Mouse (Mus musculus): ENCODE data around the gene Uncx. TPM values are rescaled to one million over a fixed set of nuclear protein-coding genes. Genes with fewer than 3 reads are reported as not detected.
"Not testable (repeated sequence)": the region's sequence is repeated elsewhere in the genome, so short reads cannot be mapped to it uniquely, and the experiment has no call there.

Uncx gene
- polyA plus RNA-seq, 1 experiment = not detected

GRCm38 (mm10) chr5:139561363-139562001 is 18.2 kb downstream of the Uncx start:
- no peak for DNase-seq (ENCODE audit: low spot score)

DNA sequence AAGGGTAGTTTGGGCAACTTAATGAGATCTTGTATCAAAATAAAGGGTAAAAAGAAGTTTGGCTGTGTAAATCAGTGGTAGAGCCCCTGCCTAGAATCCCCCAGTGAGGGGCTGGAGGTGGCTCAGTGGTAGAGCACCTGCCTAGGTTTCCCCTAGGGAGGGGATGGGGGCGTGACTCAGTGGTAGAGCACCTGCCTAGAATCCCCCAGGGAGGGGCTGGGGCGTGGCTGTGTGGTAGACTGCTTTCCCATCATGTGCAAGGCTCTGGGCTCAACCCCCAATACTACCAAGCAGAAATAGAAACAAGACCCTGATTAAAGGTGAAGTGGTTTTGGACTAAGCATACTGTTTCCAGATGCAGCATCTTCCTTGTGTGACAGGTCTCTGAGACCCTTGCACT is 21.4 kb downstream of the Uncx start:
- DNase-seq (ENCODE audit: low spot score) = no peak

DNA sequence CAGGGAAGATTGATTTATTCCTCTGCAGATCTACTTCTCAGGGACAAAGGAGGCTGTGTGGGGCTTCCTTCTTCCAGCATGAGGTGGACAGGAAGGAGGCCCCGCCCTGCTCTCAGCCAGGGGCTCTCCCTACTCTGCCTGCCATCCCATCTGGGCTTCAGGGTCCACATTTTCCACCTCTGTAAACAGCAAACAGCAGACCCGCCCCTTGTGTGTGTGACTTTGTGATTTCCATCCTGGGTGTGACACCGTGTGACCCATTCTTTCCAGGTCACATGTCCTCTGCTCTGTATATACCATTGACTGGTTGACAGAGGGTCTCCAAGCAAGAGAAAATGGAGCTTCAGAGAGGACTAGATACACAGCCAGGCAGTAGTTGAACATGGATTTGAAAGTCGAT is 22.2 kb downstream of the Uncx start:
- DNase-seq (ENCODE audit: low spot score) = no peak

GRCm38 (mm10) chr5:139566640-139567399 is 23.5 kb downstream of the Uncx start:
- DNase-seq (ENCODE audit: low spot score) = no peak

DNA sequence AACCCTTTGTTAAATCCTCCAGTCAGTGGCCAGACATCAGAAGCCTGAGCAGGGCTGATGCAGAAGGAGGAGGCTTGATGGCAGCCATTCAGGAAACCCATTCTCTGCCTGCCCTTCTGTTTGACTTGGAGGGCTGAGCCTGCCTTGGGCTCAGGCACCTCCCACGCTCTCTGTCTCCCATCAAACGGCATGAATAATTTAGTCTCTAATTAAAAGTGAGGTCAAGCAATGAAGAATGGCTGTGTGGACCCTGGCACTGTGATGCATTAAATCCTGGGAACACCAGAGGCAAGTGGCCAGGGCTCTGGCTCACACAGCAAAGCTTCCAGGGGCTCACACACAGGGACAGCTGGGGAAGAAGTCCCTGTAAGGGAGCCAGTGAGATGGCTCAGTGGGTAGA is 24.8 kb downstream of the Uncx start:
- DNase-seq (ENCODE audit: low spot score) = no peak

- DNase-seq (ENCODE audit: low spot score) = no peak
Measured at GRCm38 (mm10) chr5:139572526-139572925, 29.2 kb downstream of the Uncx start.

DNA sequence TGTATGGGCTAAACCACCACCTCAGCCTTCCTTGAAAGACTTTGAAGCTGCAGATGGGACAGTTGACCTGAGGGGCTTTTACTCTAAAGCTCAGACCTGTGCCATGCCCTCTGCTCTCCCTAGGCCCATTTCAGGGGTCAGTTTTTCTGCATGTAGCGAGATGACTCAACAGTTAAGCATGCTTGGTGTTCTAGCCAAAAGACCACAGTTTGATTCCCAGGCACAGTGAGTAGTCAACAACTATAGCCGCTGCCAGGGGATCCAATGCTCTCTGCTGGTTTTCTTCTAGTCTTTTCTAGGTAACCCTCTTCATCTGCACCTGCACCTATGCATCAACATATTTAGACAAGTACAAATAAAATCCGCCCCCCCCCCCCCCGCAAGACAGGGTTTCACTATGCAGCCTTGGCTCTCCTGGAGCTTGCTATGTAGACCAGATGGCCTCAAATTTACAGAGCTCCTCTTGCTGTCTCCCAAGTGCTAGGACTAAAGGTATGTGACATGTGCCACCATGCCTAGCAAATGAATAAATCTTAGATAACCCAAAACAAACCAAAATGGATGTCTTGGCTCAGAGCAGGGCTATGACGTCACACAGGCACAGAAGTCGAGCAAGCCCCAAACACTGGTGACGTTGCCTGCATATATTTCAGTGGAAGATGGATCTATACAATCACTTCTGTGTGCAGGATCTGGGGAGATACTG is 30.5 kb downstream of the Uncx start:
- DNase-seq (ENCODE audit: low spot score) = no peak

DNA sequence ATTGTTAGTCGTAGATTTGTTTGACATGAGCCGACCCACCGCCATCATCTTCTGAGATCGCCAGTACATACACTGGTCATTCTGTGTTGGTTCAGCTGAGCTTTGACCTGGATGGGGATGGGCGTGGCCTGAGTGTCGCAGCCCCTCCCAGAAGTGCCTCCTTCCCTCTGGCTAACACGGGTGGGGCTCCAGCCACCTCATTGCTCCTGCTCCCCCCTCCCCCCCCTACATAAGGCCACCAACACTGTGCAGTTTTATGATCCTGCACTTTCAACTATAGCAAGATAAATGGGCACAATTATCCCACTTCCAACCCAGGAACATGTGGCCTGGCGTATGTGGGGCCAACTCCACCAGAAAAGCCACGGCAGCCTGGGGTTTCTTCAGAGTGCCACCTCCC is 31.8 kb downstream of the Uncx start:
- no peak for DNase-seq (ENCODE audit: low spot score)

DNA sequence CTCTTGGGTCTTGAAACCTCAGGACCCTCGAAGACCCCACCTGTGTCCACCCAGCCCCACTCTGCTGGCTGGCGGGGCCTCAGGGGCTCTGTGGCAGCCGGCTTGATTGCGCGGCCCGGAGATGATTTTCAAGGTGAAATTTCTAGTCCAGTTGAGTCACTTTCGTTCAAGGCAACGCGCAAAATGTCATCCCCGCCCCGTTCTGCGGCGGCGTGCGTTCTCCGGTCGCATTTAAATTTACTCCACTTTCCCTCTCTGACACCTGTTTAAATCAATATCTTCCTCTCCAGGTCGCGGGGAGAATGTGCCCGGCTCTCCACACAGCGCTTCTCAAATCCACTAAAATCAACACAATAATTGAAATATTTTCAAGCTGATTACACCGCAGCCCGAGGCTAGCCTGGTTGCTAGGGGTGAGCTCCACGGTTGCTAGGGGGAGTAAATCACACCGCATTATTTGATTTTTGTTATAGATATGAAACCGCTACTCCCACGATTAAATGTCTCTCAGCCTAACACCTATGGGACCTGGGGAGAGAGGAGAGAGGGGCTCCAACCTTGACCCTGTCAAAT is 37.0 kb downstream of the Uncx start:
- DNase-seq (ENCODE audit: low spot score) = no peak

DNA sequence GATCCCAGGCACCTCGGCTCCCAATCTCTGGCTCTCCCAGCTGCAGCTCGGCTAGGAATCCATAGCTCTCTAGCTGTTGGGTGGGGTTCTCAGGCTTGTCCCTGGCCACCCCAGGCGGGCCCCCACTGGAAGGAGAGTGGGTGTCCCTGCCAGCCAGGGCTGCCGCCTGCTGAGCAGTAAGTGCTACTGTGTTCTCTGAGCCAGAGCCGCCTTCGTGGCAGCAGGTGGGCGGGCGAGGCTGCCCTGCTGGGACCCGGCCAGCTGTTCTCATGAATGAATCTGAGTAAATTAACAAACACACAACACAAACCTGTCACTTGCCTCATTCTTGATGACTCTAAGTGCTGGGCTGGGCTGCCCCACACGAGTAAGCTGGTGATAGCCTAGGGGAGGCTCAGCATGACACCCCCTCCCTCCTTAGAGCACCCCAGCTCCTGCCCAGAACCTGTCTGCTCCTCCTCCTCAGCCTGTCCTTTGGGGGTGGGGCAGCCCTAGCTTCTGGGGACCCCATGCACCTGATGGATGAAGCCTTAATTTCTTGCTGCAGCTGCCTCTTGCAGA is 38.1 kb downstream of the Uncx start:
- no peak for DNase-seq (ENCODE audit: low spot score)

DNA sequence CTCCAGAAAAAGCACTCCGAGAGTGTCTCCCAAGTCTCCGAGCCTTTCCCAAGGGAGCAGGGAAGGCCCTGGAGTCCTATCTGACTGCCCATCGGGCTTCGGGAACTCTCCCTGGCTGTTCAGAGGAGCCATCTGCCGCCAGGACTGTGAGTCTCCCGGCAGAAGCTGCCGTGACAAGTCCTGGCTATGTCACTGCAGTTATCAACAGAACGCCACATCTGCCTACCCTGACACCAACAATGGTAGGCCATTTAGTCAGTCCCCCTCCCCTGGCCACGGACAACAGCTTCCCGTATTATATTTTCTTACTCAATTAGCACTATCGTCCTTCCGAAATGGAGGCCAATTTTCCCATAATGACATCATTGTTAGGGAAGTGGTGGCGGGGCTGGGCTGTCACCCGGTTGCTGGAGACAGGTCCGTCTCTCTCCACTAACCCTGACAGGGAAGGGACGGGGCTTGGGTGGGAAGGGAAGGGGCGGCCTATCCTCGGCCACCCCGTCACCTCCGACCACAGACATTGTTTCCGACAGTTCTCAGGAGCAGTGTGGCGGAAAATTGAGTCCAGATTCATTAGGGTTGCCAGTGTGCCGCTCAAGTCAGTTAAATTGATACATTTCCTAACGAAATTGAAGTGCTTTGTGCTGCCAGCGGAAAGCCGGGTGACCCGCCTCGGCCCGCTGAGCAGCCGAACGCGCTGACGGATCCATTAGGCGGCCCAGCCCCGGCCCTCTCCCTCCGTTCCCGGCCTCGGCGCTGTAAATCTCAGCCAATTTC is 41.9 kb downstream of the Uncx start:
- no peak for DNase-seq (ENCODE audit: low spot score)

DNA sequence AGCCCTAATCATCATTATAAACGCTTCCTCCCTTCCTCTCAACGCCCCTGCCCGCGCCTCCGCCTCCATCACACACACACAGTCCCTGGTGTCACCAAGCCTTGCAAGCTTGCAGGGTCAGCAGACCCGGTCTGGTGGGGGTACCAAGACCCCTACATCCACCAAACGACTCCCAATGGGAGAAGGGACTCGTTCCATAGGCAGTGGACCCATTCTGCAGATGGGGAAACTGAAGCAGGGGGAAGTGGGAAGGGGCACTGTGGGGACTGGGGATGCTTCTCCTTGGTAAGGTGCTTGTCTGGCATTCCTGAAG is 42.4 kb downstream of the Uncx start:
- no peak for DNase-seq (ENCODE audit: low spot score)

DNA sequence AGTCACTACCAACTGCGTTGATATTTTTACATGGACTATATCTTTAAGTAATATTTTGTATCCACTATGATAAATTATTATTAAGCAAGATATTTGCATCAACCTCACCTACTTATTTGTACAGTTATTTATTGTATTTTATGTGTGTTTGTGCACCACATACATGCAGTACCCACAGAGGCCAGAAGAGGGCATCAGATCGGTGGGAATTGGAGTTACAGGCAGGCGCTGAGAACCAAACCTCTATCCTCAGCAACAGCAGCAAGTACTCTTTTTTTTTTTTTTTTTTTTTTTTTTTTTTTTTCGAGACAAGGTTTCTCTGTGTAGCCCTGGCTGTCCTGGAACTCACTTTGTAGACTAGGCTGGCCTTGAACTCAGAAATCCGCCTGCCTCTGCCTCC is 44.2 kb downstream of the Uncx start:
- DNase-seq (ENCODE audit: low spot score) = not testable (repeated sequence)

- not testable (repeated sequence) for DNase-seq (ENCODE audit: low spot score)
Measured at GRCm38 (mm10) chr5:139590682-139591360, 47.5 kb downstream of the Uncx start.

DNA sequence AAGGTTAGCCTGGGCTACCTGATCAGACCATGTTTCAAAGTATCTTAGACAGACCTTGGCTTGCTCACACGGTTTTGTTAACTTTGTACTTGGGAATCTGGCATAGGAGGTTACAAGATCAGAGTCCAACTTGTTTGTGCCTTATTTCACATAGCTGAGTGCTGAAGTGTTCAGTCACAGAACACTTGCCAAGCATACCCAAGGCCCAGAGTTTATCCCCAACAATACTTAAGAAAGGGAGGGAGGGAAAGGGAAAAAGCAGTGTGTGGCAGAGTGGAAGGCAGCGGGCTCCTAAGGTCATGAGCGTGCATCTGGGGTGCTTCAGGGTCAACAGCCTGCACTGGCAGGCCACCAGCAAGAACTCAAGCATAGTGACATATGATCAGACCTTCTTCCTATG is 48.7 kb downstream of the Uncx start:
- no peak for DNase-seq (ENCODE audit: low spot score)

DNA sequence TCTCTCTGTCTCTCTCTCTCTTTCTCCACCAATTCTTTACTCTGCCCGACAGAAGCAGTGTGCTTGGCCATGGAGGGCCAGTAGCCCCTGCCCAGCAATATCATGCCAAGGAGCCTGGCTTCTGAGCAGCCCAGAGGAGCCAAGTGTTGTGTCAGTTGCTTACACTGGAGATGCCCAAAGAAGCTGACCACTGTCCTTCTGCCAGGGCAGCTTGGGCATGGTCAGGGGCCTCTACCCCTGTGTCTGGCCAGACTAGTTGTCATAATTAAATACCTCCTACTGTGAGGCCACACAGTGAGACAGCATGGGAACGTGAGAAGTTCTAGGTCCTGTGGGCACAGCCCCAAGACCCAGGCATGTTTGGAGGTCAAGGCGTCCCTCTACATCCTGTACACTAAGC is 49.6 kb downstream of the Uncx start:
- no peak for DNase-seq (ENCODE audit: low spot score)

DNA sequence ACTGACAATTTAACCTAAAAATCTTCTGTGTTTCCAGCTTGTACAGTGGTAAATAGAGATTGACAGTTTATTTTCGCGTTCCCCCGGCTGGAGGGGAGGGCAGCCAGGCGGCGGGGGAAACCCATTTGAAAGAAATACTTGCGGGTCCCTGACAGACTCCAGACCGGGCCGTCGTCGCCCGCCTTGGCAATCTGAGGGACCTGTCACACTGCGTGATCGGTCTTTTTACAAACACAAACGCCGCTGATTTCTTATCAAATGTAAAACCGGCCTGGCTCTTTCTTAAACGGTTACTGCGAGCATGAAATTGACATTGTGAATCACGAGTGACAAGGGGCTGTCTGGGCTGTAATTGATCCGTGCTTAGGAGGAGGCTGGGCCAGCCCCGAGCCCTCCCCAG is 50.5 kb downstream of the Uncx start:
- DNase-seq (ENCODE audit: low spot score) = no peak

GRCm38 (mm10) chr5:139595001-139595400 is 51.7 kb downstream of the Uncx start:
- no peak for DNase-seq (ENCODE audit: low spot score)

All from urinary bladder, adult 2 months (tissue).